Mouse (Mus musculus): ENCODE data around the gene Kcnj2.

The Kcnj2 gene

DNA sequence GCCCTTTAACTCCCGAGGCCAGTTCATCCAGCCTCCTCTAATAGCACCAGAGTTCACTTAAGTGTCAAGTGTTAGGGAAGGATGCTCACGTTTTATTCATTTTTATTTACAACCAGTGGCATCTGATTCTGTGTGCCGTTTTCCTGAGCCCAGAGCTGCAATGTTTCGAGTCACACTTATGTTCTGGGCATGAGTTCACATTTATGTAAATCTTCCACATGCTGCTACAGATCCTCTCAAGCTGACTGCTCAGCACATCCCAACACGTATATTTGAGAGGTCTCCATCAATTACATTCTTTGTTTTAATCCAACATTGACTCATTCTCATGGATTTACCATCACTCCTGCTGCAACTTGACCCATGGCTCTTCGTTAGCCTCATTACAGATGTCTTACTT lies 25.2 kb downstream of the Kcnj2 start:
- no peak for DNase-seq (ENCODE audit: low read depth, low spot score)

DNA sequence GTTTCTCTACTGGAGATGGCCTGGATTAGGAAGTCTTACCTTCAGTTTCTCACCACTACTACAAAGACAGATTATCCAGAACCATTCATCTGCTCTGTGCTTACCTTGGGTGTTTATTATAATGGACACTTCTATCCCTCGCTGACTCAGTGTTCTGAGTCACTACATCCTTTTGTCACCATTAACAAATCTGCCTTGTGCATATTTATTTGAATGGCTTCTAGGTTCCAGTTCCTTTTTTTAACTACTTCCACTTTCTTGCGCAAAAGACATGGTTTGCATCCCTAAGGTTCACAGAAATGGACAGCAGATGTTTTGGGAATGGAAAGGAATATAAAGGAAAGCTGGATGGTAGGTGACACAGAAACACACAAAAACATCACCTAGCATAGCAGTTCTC lies 27.0 kb downstream of the Kcnj2 start:
- DNase-seq (ENCODE audit: low read depth, low spot score): no peak

- DNase-seq (ENCODE audit: low read depth, low spot score): no peak
These were observed 30.6 kb downstream of the Kcnj2 start for GRCm38 (mm10) chr11:111096612-111097011.

- DNase-seq (ENCODE audit: low read depth, low spot score): no peak
These were observed 34.2 kb downstream of the Kcnj2 start for GRCm38 (mm10) chr11:111100131-111100530.

DNA sequence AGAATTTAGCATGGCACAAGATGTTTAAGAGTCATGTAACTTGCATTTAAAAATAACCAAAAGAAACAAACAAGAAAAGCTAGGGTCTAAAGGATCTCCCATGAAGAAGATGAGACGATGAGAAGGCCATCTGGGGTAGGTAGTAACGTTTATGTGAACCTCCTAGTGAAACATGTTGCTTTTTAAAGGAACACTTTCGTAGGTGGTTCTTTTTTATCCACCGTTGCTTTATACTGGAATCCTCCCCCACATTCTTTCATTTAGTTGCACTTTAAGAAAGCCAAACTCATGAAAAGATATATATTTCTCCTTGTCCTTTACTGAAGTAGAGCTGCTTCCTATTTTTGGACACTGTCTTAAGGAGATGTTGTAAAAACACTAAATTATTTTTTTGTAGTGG lies 34.7 kb downstream of the Kcnj2 start:
- no peak for DNase-seq (ENCODE audit: low read depth, low spot score)

DNA sequence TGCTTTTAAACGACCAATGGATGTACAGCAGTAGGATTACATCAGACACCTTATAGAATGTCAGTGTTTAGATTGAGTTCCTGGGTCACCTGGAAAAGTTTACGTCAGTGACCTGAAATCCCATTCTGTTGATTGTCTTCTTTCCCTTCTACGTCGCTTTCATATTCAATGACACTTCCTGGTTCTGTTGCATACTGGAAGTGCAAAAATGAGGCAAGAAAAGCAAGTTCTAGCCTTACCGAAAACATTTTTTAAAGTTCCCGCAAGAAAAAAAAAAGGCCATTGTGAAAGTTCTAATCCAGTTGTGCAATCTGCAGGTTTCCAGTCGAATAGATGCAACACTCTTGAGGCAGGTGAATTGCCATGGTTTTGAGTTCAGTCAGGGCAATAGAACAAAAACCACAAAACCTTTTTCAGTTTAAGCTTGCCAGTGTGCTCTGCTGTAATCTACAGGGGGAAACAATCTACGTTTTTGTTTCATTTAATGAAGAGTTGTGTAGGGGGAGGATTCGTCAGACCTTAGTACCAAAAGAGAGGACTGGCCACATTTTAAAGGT lies 35.7 kb downstream of the Kcnj2 start:
- no peak for DNase-seq (ENCODE audit: low read depth, low spot score)

GRCm38 (mm10) chr11:111104422-111104821 lies 38.5 kb downstream of the Kcnj2 start:
- DNase-seq (ENCODE audit: low read depth, low spot score): no peak

GRCm38 (mm10) chr11:111108130-111108529 lies 42.2 kb downstream of the Kcnj2 start:
- no peak for DNase-seq (ENCODE audit: low read depth, low spot score)

DNA sequence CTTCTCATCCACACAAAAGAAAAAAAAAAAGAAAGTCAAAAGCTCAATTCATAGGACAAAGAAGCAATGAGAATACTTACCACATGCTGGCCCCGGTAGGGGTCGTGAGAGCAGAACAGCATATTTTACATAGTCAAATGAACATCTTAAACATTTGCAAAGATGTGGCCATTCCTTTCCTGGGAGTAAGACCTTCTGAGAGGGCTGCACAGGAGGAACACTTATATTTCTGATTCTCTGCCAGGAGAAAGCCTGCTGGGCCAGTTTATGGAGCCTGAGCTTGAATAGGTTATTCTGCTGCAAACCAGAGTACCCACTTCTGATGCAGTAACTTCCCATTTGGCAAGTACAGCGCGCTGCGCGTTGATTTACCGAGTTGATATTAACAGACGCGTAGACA lies 55.5 kb downstream of the Kcnj2 start:
- DNase-seq (ENCODE audit: low read depth, low spot score): no peak

DNA sequence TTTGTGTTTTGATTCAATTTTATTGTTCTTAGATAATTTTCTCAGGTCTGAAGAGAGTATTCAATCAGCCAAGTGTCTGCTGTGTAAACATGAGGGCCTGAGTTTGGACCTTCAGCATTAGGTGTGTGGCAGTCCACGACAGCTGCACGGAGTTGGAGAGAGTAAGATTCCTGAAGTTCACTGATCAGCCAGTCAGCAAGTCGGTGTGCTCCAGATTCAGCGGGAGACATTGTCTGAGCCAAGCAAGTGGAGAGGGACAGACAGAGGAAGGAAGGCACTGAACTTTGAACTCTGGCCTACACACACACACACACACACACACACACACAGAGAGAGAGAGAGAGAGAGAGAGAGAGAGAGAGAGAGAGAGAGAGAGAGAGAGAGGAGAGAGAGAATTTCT lies 57.4 kb downstream of the Kcnj2 start:
- no peak for DNase-seq (ENCODE audit: low read depth, low spot score)

DNA sequence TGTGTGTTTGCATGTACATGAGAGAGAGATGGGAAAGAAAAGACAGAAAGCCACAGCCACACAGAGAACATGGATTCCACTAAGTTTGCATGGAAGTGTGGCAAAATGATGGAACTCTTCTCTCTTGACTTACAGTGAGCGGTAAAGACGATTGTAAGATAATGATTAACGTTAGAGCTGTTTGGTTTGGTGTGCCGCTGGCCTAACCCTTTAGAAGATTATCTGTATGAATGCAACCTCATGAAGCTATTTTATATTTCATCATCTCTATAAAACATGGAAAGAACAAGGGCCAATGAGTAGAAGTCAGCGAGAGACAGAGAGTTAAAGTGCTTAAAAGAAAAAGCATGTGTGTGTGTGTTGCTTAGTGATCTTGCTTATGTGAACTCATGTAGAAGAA lies 60.0 kb downstream of the Kcnj2 start:
- DNase-seq (ENCODE audit: low read depth, low spot score): no peak

Measured in CD4-positive helper T cell, adult 2 months (primary cell).